Mouse (Mus musculus): ENCODE measurements around the gene Eaf2. TPM values are rescaled to one million over a fixed set of nuclear protein-coding genes. Genes with fewer than 3 reads are reported as not detected.

The Eaf2 gene
- polyA plus RNA-seq, 1 experiment from 2014 or later: 24.6 TPM

DNA sequence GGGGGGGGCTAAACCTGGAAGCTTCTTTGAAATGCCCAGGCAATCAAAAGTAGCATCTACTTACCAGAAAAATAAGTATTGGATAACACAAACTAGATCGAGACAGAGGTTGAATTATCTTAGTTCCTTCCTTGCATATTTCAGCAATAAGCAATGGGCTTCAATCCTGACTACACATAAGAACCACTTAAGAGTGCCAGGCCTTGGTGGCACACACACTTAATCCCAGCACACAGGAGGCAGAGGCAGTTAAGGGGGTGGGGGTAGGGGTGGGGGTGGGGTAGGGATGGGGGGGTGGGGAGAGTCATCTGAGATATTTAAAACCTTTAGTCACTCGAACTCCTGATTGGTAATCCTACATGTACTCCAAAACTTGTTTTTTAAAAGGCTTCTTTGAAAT, 103.6 kb downstream of the Eaf2 start:
- Histone ChIP-seq H3K4me3 (replicated peaks; ENCODE audit: low read depth, low read length) (no peak overlapping the region), H3K9ac (ENCODE audit: low read depth, low read length) (no peak overlapping the region), H3K4me1 (replicated peaks; ENCODE audit: insufficient read depth, low read length) (no peaks in the 10 kb centered on the region), H3K36me3 (ENCODE audit: insufficient read depth, low read length) (no peaks in the 10 kb centered on the region), H3K27me3 (ENCODE audit: insufficient read depth, low read length) (no peaks in the 10 kb centered on the region), H3K9me3 (replicated peaks; ENCODE audit: low read length) (no peaks in the 10 kb centered on the region), H3K4me2 (ENCODE audit: low read length) (no peak overlapping the region), H3K27ac (no peak overlapping the region)
- no peak for TF ChIP-seq CTCF (IDR thresholded peaks at IDR 0.05; ENCODE audit: low read depth)
- no peak for DNase-seq (ENCODE audit: low spot score)
- WGBS: 68% methylated on average over 2 of the region's 2 CpGs
- ATAC-seq (replicated peaks; ENCODE audit: low FRiP score, low read depth): no peak

DNA sequence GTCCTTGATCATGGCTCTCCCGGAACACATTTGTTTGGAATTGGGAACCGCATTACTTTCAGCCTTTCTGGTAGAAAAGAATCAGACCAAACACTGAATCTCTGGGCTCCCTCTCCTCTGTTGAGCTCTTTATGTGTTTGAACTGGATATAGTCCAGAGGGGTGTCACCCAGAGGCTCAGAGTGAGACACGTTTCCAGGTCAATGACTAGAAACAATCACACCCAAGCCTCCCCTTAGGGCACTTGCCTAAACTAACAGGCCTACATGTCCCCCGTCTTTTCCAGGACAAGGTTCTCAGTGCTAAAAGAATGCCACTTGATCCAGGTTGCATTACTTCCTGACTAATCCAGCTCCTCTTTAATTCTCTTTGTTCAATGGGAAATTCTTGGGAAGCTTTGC, 104.0 kb downstream of the Eaf2 start:
- Histone ChIP-seq H3K4me2 (ENCODE audit: low read length) (no peak overlapping the region), H3K9ac (ENCODE audit: low read depth, low read length) (no peak overlapping the region), H3K4me3 (replicated peaks; ENCODE audit: low read depth, low read length) (no peak overlapping the region), H3K36me3 (ENCODE audit: insufficient read depth, low read length) (no peaks in the 10 kb centered on the region), H3K27me3 (ENCODE audit: insufficient read depth, low read length) (no peaks in the 10 kb centered on the region), H3K9me3 (replicated peaks; ENCODE audit: low read length) (no peaks in the 10 kb centered on the region), H3K4me1 (replicated peaks; ENCODE audit: insufficient read depth, low read length) (no peaks in the 10 kb centered on the region), H3K27ac (no peak overlapping the region)
- ATAC-seq (replicated peaks; ENCODE audit: low FRiP score, low read depth) (no peak), DNase-seq (ENCODE audit: low spot score) (peak; percentile 21)
- 50% methylated on average over 4 of the region's 4 CpGs for WGBS
- TF ChIP-seq CTCF (IDR thresholded peaks at IDR 0.05; ENCODE audit: low read depth): no peak

DNA sequence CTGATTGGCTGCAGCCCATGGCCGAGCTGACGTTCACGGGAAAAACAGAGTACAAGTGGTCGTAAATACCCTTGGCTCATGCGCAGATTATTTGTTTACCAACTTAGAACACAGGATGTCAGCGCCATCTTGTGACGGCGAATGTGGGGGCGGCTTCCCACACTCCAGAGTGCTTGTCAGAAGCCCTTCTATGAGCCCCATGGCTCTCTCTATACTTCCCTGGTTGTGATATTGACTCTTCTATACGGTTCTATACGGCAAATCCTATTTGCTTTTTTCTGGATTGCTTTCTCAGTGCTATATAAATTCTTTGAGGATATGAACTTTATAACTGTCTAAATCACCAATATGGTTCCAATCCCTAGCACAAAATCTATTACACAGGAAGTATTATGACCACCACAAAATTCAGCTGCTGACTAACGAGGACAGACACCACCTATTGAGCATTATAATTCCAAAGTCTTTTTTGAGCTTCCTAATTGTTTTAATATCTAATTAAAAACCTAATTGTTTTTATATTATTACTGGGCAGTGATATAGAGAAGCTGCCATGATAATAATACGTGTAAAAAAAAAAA, 104.5 kb downstream of the Eaf2 start:
- no peak overlapping the region for H3K27ac ChIP-seq
- ATAC-seq (replicated peaks; ENCODE audit: low FRiP score, low read depth) (peak; percentile 46; the same call in 1 of the 2 replicates), DNase-seq (ENCODE audit: low spot score) (peak; percentile 11)
- 81% methylated on average over 8 of the region's 13 CpGs for WGBS
- H3K4me1 ChIP-seq (replicated peaks; ENCODE audit: insufficient read depth, low read length): no peaks in the 10 kb centered on the region
- no peaks in the 10 kb centered on the region for H3K36me3 ChIP-seq (ENCODE audit: insufficient read depth, low read length)
- H3K9ac ChIP-seq (ENCODE audit: low read depth, low read length): no peak overlapping the region
- TF ChIP-seq CTCF (IDR thresholded peaks at IDR 0.05; ENCODE audit: low read depth): no peak
- H3K4me3 ChIP-seq (replicated peaks; ENCODE audit: low read depth, low read length): no peak overlapping the region
- H3K9me3 ChIP-seq (replicated peaks; ENCODE audit: low read length): no peaks in the 10 kb centered on the region
- no peak overlapping the region for H3K4me2 ChIP-seq (ENCODE audit: low read length)
- no peaks in the 10 kb centered on the region for H3K27me3 ChIP-seq (ENCODE audit: insufficient read depth, low read length)

DNA sequence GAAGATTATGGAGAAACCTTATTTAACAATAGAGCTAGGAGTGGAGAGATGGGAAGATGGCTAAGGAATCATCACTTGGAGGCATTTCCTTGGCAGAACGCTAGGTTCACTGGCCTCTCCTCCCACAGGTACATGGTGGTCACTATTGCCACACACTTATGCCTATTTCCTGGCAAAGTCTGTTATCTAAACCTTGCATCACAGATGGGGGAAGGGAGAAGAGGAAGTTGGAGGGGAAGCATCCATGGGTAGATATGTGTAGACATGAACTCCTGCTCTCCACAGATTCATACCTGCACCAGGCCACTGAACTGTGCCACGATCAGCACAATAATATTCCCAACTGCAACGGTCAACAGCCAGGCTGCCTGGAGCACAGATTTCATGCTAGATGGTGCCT, 122.8 kb downstream of the Eaf2 start:
- no peak overlapping the region for H3K4me3 ChIP-seq (replicated peaks; ENCODE audit: low read depth, low read length)
- no peak overlapping the region for H3K9ac ChIP-seq (ENCODE audit: low read depth, low read length)
- ATAC-seq (replicated peaks; ENCODE audit: low FRiP score, low read depth) (no peak), DNase-seq (ENCODE audit: low spot score) (no peak)
- H3K27ac ChIP-seq: no peak overlapping the region
- no peaks in the 10 kb centered on the region for H3K27me3 ChIP-seq (ENCODE audit: insufficient read depth, low read length)
- WGBS: 82% methylated on average over 3 of the region's 3 CpGs
- H3K36me3 ChIP-seq (ENCODE audit: insufficient read depth, low read length): 0 out of 2 replicates have a peak, but pooled peaks cover 4% of the 10 kb centered on the region
- no peaks in the 10 kb centered on the region for H3K9me3 ChIP-seq (replicated peaks; ENCODE audit: low read length)
- no peak for TF ChIP-seq CTCF (IDR thresholded peaks at IDR 0.05; ENCODE audit: low read depth)
- H3K4me2 ChIP-seq (ENCODE audit: low read length): no peak overlapping the region
- no peaks in the 10 kb centered on the region for H3K4me1 ChIP-seq (replicated peaks; ENCODE audit: insufficient read depth, low read length)

DNA sequence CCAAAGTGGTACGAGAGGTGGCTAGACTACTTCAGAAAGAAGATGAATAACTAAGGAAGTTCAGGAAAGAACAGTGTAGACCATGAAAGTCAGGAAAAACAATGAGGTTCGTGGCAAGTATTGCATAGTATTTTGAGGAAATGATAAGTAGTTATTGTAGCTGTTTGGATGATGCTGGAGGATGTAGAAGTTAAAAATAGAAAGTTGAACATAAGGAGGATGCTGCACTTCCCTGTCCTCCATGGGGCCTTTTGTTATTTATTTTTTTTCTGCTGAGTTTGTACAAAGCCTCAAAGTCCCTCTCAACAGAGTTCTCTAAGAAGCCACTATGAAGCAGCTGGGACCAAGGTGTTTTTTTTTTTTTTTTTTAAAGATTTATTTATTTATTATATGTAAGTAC, 127.0 kb downstream of the Eaf2 start:
- Histone ChIP-seq H3K4me2 (ENCODE audit: low read length) (no peak overlapping the region), H3K9me3 (replicated peaks; ENCODE audit: low read length) (no peaks in the 10 kb centered on the region), H3K27me3 (ENCODE audit: insufficient read depth, low read length) (no peaks in the 10 kb centered on the region), H3K4me3 (replicated peaks; ENCODE audit: low read depth, low read length) (no peak overlapping the region), H3K36me3 (ENCODE audit: insufficient read depth, low read length) (no peaks in the 10 kb centered on the region), H3K4me1 (replicated peaks; ENCODE audit: insufficient read depth, low read length) (no peaks in the 10 kb centered on the region), H3K9ac (ENCODE audit: low read depth, low read length) (no peak overlapping the region), H3K27ac (no peak overlapping the region)
- no peak for ATAC-seq (replicated peaks; ENCODE audit: low FRiP score, low read depth)
- no peak for DNase-seq (ENCODE audit: low spot score)
- no peak for TF ChIP-seq CTCF (IDR thresholded peaks at IDR 0.05; ENCODE audit: low read depth)
- 38% methylated on average over 2 of the region's 2 CpGs for WGBS

DNA sequence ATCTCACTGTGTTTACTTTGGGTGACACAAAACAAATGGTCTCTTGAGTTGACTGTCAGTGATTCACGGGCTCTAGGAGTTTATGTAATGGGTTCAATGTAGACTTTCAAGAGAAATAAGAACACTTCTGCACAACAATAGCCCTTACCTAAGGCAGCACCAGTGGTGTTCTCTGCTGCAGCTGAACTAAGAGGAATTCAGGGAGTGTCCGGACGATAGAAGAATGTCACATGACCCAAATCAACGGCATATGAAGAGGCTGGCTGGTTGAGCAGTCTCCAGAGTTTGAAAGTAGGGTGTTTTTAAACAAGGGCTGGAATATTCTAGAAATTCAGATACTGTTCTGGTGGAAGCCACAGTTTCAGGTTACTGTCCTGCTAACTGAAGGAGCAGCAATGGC, 127.7 kb downstream of the Eaf2 start:
- Histone ChIP-seq H3K27me3 (ENCODE audit: insufficient read depth, low read length) (no peaks in the 10 kb centered on the region), H3K9me3 (replicated peaks; ENCODE audit: low read length) (no peaks in the 10 kb centered on the region), H3K4me3 (replicated peaks; ENCODE audit: low read depth, low read length) (no peak overlapping the region), H3K27ac (no peak overlapping the region), H3K4me2 (ENCODE audit: low read length) (no peak overlapping the region), H3K9ac (ENCODE audit: low read depth, low read length) (no peak overlapping the region), H3K4me1 (replicated peaks; ENCODE audit: insufficient read depth, low read length) (no peaks in the 10 kb centered on the region), H3K36me3 (ENCODE audit: insufficient read depth, low read length) (no peaks in the 10 kb centered on the region)
- WGBS: 77% methylated on average over 4 of the region's 4 CpGs
- no peak for DNase-seq (ENCODE audit: low spot score)
- ATAC-seq (replicated peaks; ENCODE audit: low FRiP score, low read depth): no peak
- TF ChIP-seq CTCF (IDR thresholded peaks at IDR 0.05; ENCODE audit: low read depth): no peak

DNA sequence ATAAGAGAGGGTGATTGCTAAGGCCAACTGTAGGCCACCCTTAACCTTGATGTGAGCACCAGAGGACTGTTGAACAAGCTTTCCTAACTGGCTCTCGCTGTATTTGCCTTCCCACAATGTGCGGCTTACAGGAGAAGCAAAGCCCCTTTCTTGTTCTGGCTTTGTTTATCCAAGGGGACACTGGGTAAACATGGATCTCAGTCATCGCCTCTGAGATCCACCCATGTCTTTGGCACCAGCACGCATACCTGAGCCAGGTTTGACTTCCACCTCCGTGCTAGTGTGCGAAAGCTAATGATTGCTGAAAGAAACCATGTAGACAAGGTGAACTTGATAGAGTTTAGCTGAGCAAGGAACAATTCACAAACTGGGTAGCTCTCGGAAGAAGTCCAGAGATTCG, 131.2 kb downstream of the Eaf2 start:
- Histone ChIP-seq H3K4me3 (replicated peaks; ENCODE audit: low read depth, low read length) (no peak overlapping the region), H3K27me3 (ENCODE audit: insufficient read depth, low read length) (no peaks in the 10 kb centered on the region), H3K9me3 (replicated peaks; ENCODE audit: low read length) (no peaks in the 10 kb centered on the region), H3K27ac (no peak overlapping the region), H3K36me3 (ENCODE audit: insufficient read depth, low read length) (no peaks in the 10 kb centered on the region), H3K9ac (ENCODE audit: low read depth, low read length) (no peak overlapping the region), H3K4me1 (replicated peaks; ENCODE audit: insufficient read depth, low read length) (no peaks in the 10 kb centered on the region), H3K4me2 (ENCODE audit: low read length) (no peak overlapping the region)
- no peak for TF ChIP-seq CTCF (IDR thresholded peaks at IDR 0.05; ENCODE audit: low read depth)
- 84% methylated on average over 8 of the region's 8 CpGs for WGBS
- ATAC-seq (replicated peaks; ENCODE audit: low FRiP score, low read depth) (no peak), DNase-seq (ENCODE audit: low spot score) (no peak)

Small RNAs within 50 kb of the gene (microRNA-seq; reads per million reads assigned to microRNA genes)
- gene Gm22617: not detected

Other genes with a start within 250 kb of the Eaf2 start
- 1.1 and 1.4 TPM in 2 replicates for gene Cd86, start 208.9 kb downstream of the Eaf2 start, polyA plus RNA-seq (2015; fragmentation: Nextera tagmentation; extraction: Ambion mirVana)
- gene Ildr1, start 181.0 kb downstream of the Eaf2 start, polyA plus RNA-seq (2015; fragmentation: Nextera tagmentation; extraction: Ambion mirVana): 16.1 TPM in 2 replicates
- 44.5 and 56.0 TPM in 2 replicates for gene Slc15a2, start 90.0 kb downstream of the Eaf2 start, polyA plus RNA-seq (2015; fragmentation: Nextera tagmentation; extraction: Ambion mirVana)
- 21.8 and 24.2 TPM in 2 replicates for gene Iqcb1, start 46.6 kb downstream of the Eaf2 start, polyA plus RNA-seq (2015; fragmentation: Nextera tagmentation; extraction: Ambion mirVana)
- 101 and 115 TPM in 2 replicates for gene Golgb1, start 137 bp upstream of the Eaf2 start, polyA plus RNA-seq (2015; fragmentation: Nextera tagmentation; extraction: Ambion mirVana)
- gene Hcls1, start 60.0 kb upstream of the Eaf2 start, polyA plus RNA-seq (2015; fragmentation: Nextera tagmentation; extraction: Ambion mirVana): 4.8 and 4.9 TPM in 2 replicates
- 1.6 and 1.8 TPM in 2 replicates for gene Fbxo40, start 115.5 kb upstream of the Eaf2 start, polyA plus RNA-seq (2015; fragmentation: Nextera tagmentation; extraction: Ambion mirVana)
- gene Polq, start 136.8 kb upstream of the Eaf2 start, polyA plus RNA-seq (2015; fragmentation: Nextera tagmentation; extraction: Ambion mirVana): 1.9 and 2.0 TPM in 2 replicates